Mouse (Mus musculus): ENCODE measurements around the gene Slc22a2. TPM values are rescaled to one million over a fixed set of nuclear protein-coding genes. Genes with fewer than 3 reads are reported as not detected.

The Slc22a2 gene
- polyA plus RNA-seq, 1 experiment from 2014 or later, result not detected

DNA sequence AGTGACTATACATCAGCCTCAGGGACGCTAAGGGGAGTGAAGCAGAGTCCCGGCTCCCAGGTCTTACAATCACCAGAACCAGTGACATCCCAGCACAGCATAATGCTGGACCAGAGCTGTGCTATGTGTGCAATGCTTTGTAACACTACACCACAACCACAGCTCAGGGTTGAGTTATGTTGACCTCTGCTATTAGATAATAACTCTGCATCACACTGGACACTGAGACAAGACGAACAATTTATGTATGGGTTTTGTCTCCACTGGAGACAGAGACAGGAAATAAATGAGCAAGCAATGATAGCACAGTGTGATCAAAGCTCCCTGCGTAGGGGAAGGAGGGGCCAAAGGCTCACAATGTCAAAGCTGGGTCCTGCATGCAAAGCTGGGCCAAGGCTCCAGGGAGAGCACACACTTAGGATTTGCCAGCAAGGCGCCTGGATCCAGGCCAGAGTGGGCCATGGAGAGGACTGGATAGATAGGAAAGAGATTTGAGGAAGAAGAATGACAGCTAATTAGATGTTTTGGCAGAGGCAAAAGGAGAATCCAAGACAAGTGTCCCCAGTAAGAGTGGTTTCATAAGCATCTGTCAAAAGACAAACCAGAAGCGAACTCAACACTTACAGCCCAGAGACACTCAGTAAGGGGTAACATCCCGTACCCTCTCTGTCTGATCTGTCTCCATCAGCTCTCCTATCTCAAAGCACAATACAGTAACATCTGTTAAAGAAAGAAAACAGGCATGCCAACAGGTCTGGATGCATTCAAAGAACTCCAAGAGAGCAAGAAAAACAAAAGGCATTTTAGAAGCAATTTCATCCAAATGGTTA lies 48.1 kb downstream of the Slc22a2 start:
- 39% methylated on average over 7 of the region's 7 CpGs for WGBS (ENCODE audit: insufficient replicate concordance)
- no peaks in the 10 kb centered on the region for H3K36me3 ChIP-seq (replicated peaks)
- H3K4me3 ChIP-seq (replicated peaks), result no peak overlapping the region
- H3K9me3 ChIP-seq (replicated peaks), result no peaks in the 10 kb centered on the region
- peaks cover 8% of the 10 kb centered on the region for H3K27me3 ChIP-seq
- no peak overlapping the region for H3K9ac ChIP-seq
- no peak overlapping the region for H3K27ac ChIP-seq (replicated peaks)
- 0 out of 2 replicates have a peak, but pooled peaks have one; percentile 28 for ATAC-seq (ENCODE audit: insufficient read depth)
- H3K4me2 ChIP-seq, result no peak overlapping the region
- H3K4me1 ChIP-seq (replicated peaks), result no peaks in the 10 kb centered on the region

DNA sequence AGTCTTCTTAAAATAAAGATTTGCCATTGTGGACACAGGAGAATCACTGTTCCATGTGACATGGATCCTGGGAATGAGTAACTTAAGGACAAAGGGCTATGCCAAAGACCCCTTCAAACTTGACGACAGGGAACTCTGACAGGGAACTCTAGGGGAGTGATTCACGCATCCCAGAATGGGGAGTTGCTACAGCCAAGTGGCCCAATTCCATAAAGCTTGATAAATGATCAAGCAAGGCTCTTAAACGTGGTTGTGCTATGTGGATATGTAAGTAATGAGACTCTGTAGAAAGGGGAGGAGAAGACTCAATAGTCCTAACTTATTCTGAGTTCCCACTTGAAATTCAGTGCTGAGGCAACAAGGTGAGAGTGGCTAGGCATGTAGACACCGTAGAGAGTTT lies 50.9 kb downstream of the Slc22a2 start:
- no peak overlapping the region for H3K27ac ChIP-seq (replicated peaks)
- no peak overlapping the region for H3K4me3 ChIP-seq (replicated peaks)
- no peaks in the 10 kb centered on the region for H3K9me3 ChIP-seq (replicated peaks)
- ATAC-seq (ENCODE audit: insufficient read depth), result no peak
- H3K27me3 ChIP-seq, result peaks cover 8% of the 10 kb centered on the region
- H3K4me2 ChIP-seq, result no peak overlapping the region
- 52% methylated on average over 4 of the region's 4 CpGs for WGBS (ENCODE audit: insufficient replicate concordance)
- H3K9ac ChIP-seq, result no peak overlapping the region
- no peaks in the 10 kb centered on the region for H3K36me3 ChIP-seq (replicated peaks)
- no peaks in the 10 kb centered on the region for H3K4me1 ChIP-seq (replicated peaks)

DNA sequence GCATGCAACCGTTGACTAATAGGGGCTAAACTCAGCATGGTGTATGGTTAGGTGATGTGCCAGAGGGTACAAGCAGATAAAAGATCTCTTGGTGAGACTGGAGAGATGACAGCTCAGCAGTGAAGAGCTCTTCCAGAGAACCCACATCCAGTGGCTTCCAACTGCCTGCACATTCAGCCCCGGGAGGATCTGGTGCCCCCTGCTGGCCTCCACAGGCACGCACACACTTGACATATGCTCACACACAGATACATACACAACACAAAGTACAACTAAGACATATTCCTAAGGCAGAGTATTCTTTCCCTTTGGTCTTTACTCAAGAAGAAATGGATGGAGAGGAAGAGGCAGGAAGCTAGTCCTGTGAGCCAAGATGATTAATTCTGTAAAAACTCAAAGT lies 55.7 kb downstream of the Slc22a2 start:
- Histone ChIP-seq H3K9ac (no peak overlapping the region), H3K4me1 (replicated peaks) (no peaks in the 10 kb centered on the region)

DNA sequence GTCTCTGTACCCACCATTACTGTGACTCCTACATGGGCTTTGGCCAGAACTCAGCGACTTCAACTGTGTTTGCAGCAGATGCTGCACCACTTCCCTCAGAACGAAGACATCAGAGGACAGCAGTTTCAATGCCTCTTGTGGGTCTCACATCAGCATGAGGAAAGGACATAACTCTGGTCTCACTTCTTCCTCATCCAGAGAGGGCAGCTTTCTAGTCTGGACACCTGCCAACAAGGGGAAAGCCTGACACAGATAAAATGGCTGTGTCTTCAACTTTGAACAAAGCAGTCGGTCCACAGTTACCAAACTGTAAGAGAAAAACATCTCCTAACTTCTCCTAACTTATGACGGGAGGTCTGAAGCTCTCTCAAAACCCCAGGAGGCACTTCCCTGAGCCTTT lies 57.2 kb downstream of the Slc22a2 start:
- Histone ChIP-seq H3K9ac (no peak overlapping the region), H3K4me1 (replicated peaks) (no peaks in the 10 kb centered on the region), H3K27me3 (no peaks in the 10 kb centered on the region), H3K27ac (replicated peaks) (no peak overlapping the region), H3K4me2 (no peak overlapping the region), H3K4me3 (replicated peaks) (no peak overlapping the region), H3K36me3 (replicated peaks) (no peaks in the 10 kb centered on the region), H3K9me3 (replicated peaks) (no peaks in the 10 kb centered on the region)
- 44% methylated on average over 4 of the region's 4 CpGs for WGBS (ENCODE audit: insufficient replicate concordance)
- no peak for ATAC-seq (ENCODE audit: insufficient read depth)

More for the DNA sequence above, 55.7 kb downstream of the Slc22a2 start:
- no peak overlapping the region for H3K4me2 ChIP-seq
- no peak overlapping the region for H3K27ac ChIP-seq (replicated peaks)
- no peaks in the 10 kb centered on the region for H3K36me3 ChIP-seq (replicated peaks)
- H3K9me3 ChIP-seq (replicated peaks), result no peaks in the 10 kb centered on the region
- no peak overlapping the region for H3K4me3 ChIP-seq (replicated peaks)
- no peaks in the 10 kb centered on the region for H3K27me3 ChIP-seq
- 66% methylated on average over 3 of the region's 3 CpGs for WGBS (ENCODE audit: insufficient replicate concordance)
- ATAC-seq (ENCODE audit: insufficient read depth), result no peak

DNA sequence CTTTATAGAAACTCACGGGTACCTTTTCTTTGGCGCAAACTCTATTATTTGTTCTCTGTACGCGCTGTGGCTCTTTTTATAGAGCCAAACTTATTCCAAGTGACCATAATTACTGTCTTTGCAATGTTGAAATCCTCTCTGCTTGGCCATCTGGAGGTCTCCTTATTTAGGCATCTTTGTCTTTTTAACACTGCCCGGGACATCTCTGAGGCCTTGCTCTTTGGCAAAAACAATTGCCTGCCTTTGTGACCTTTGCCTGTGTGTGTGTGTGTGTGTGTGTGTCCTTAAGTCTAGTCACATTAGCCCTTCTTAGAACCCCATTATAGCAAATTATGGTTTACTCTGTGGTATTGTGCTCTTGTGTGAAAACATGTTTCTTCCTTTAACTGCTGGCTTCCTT lies 61.5 kb downstream of the Slc22a2 start:
- H3K4me3 ChIP-seq (replicated peaks), result no peak overlapping the region
- H3K4me1 ChIP-seq (replicated peaks), result no peaks in the 10 kb centered on the region
- H3K36me3 ChIP-seq (replicated peaks), result no peaks in the 10 kb centered on the region
- no peak overlapping the region for H3K9ac ChIP-seq
- WGBS (ENCODE audit: insufficient replicate concordance), result 81% methylated on average over 5 of the region's 5 CpGs
- no peak for ATAC-seq (ENCODE audit: insufficient read depth)
- no peak overlapping the region for H3K27ac ChIP-seq (replicated peaks)
- no peak overlapping the region for H3K4me2 ChIP-seq
- no peaks in the 10 kb centered on the region for H3K9me3 ChIP-seq (replicated peaks)
- 0 out of 2 replicates have a peak, but pooled peaks cover 4% of the 10 kb centered on the region for H3K27me3 ChIP-seq

DNA sequence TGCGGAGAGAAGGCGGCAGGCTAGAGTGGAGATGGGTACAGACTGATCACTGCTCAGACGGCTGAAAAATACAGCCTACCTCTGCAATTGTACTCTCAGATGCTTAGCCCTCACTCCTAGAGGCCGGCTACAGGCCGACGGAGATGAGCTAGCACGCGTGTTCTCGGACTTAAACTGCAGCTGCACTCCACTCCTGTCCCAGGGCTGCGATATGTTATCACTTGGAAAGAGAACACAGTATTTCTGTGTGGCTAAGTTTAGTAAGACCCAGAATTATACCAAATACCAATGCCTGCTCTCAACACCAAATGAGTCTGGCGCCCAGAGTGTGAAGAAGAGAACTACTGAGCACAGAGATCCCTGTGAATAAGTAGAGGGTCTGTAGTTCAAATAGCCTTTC lies 68.7 kb downstream of the Slc22a2 start:
- WGBS (ENCODE audit: insufficient replicate concordance), result 79% methylated on average over 11 of the region's 11 CpGs
- Histone ChIP-seq H3K4me2 (no peak overlapping the region), H3K4me3 (replicated peaks) (no peak overlapping the region), H3K36me3 (replicated peaks) (no peaks in the 10 kb centered on the region), H3K27me3 (0 out of 2 replicates have a peak, but pooled peaks cover 4% of the 10 kb centered on the region), H3K9ac (no peak overlapping the region), H3K9me3 (replicated peaks) (no peaks in the 10 kb centered on the region), H3K27ac (replicated peaks) (no peak overlapping the region), H3K4me1 (replicated peaks) (no peaks in the 10 kb centered on the region)
- no peak for ATAC-seq (ENCODE audit: insufficient read depth)

DNA sequence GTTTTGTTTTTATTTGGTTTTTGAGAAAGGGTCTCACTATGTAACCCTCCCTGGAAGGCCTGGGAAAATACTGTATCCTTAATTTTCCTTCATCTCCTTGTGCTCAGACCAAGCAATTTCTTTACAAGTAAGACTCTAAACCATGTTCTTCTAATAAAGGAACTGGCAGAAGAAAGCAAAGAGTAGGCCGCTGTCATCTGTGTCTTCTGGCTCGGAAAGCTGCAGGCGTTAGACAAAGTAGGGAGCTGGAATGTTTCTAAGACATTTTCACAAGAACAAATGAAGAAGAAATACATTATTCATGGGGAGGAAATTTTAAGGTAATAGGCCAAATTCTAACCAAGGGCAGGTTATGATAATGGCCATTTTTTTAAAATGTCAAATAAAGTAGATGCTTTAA lies 70.1 kb downstream of the Slc22a2 start:
- no peak overlapping the region for H3K27ac ChIP-seq (replicated peaks)
- no peaks in the 10 kb centered on the region for H3K27me3 ChIP-seq
- no peak overlapping the region for H3K9ac ChIP-seq
- no peak for ATAC-seq (ENCODE audit: insufficient read depth)
- no peak overlapping the region for H3K4me2 ChIP-seq
- no peak overlapping the region for H3K4me3 ChIP-seq (replicated peaks)
- H3K36me3 ChIP-seq (replicated peaks), result no peaks in the 10 kb centered on the region
- no peaks in the 10 kb centered on the region for H3K4me1 ChIP-seq (replicated peaks)
- WGBS (ENCODE audit: insufficient replicate concordance), result 68% methylated on average over 3 of the region's 3 CpGs
- no peaks in the 10 kb centered on the region for H3K9me3 ChIP-seq (replicated peaks)

DNA sequence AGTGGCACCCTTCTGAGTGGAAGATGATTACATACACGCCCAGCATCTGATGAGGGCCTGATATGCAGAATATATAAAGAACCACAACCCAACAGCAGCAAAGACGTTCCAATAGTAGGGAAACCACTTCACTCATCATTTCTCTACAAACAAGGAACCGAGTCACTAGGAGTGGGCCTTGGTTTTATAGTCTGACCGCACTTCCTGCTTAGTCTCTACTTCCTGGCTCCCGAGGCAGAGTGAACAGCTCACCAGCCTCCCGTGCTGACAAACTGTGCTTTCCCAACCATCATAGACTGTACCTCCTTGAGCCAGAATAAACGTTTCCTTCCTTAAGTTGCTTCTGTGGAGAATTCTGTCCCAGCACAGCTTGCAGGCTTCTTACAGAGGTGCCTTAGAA lies 71.9 kb downstream of the Slc22a2 start:
- Histone ChIP-seq H3K27ac (replicated peaks) (no peak overlapping the region), H3K9ac (no peak overlapping the region), H3K27me3 (no peaks in the 10 kb centered on the region), H3K4me2 (no peak overlapping the region), H3K4me1 (replicated peaks) (no peaks in the 10 kb centered on the region), H3K9me3 (replicated peaks) (no peaks in the 10 kb centered on the region), H3K4me3 (replicated peaks) (no peak overlapping the region), H3K36me3 (replicated peaks) (no peaks in the 10 kb centered on the region)
- WGBS (ENCODE audit: insufficient replicate concordance), result 27% methylated on average over 7 of the region's 7 CpGs
- ATAC-seq (ENCODE audit: insufficient read depth), result no peak

DNA sequence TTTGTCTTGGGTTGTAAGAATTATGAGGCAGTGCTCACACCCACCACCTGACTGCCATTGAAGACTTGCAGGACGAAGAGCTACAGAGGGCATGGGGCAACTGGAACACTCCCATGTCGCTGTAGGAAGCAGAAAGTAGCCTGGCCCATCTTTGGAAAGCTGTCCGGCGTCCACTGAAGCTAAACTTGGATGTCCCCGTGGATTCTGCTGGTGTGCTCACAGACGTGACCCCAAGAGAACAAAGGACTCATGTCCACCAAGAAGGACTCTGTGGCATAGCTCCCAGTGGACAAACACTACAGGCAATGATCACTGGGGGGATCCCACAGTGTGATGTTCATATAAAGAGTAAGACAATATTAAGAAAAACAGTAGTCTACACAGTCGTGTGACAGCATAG lies 74.9 kb downstream of the Slc22a2 start:
- WGBS (ENCODE audit: insufficient replicate concordance), result 49% methylated on average over 7 of the region's 7 CpGs
- H3K27me3 ChIP-seq, result peaks cover 17% of the 10 kb centered on the region
- H3K36me3 ChIP-seq (replicated peaks), result no peaks in the 10 kb centered on the region
- H3K4me1 ChIP-seq (replicated peaks), result no peaks in the 10 kb centered on the region
- no peak overlapping the region for H3K9ac ChIP-seq
- H3K9me3 ChIP-seq (replicated peaks), result no peaks in the 10 kb centered on the region
- no peak for ATAC-seq (ENCODE audit: insufficient read depth)
- no peak overlapping the region for H3K4me3 ChIP-seq (replicated peaks)
- no peak overlapping the region for H3K27ac ChIP-seq (replicated peaks)
- H3K4me2 ChIP-seq, result no peak overlapping the region

DNA sequence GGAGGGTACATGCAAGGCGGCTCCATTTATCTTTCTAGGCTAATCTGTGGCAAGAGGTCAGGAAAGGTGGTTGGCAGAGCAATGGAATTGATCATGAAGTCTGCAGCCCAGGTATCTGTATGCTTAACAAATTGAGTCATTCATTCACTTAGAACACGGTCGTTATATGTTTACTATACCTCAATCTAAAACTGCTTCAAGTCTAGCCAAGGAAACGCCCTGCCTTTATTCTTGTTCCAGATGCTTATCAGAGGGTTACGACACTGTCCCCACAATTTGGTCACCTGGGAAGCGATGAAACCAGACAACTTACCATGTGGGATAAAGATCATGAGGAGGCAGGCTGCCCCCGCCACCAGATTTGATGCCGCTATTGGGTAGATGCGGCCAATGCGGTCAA lies 75.3 kb downstream of the Slc22a2 start:
- H3K9ac ChIP-seq, result no peak overlapping the region
- WGBS (ENCODE audit: insufficient replicate concordance), result 69% methylated on average over 10 of the region's 10 CpGs
- ATAC-seq (ENCODE audit: insufficient read depth), result no peak
- H3K4me1 ChIP-seq (replicated peaks), result no peaks in the 10 kb centered on the region
- H3K4me2 ChIP-seq, result no peak overlapping the region
- no peak overlapping the region for H3K27ac ChIP-seq (replicated peaks)
- no peaks in the 10 kb centered on the region for H3K9me3 ChIP-seq (replicated peaks)
- H3K36me3 ChIP-seq (replicated peaks), result no peaks in the 10 kb centered on the region
- no peak overlapping the region for H3K4me3 ChIP-seq (replicated peaks)
- peaks cover 21% of the 10 kb centered on the region for H3K27me3 ChIP-seq

DNA sequence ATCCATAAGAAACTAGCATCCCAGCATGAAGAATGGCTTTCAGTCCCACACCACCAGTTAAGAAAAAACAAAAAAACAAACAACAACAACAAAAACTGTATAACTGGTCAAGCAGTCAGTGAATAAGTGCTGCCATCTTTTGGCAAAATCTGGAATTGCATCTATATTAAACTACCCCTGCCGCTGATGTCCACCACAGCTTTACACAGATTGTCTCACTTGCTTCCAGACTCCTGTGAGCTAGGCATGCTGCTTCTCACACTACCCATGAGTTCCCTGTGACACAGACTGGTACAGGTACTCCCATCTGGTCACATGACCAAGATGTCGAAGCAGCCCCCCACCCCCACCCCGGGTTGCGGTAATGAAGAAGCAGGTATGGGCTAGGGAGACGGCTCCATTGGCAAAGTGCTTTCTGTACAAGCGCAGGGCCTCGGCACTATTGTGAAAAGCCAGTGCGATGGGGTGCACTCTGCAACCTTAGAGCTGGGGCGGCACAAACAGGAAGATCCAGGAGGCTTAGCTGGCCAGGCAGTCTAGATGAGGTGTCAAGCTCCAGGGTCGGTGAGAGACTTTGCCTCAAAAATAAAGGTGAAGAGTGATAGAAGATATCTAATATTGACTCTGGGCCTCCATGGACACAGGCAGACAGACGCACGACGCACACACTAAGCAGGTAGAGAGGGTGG lies 76.8 kb downstream of the Slc22a2 start:
- WGBS (ENCODE audit: insufficient replicate concordance), result 60% methylated on average over 13 of the region's 13 CpGs

More for the DNA sequence above, 76.8 kb downstream of the Slc22a2 start:
- Histone ChIP-seq H3K9ac (no peak overlapping the region), H3K4me2 (no peak overlapping the region), H3K36me3 (replicated peaks) (no peaks in the 10 kb centered on the region), H3K27me3 (peaks cover 21% of the 10 kb centered on the region), H3K4me3 (replicated peaks) (no peak overlapping the region), H3K4me1 (replicated peaks) (no peaks in the 10 kb centered on the region), H3K9me3 (replicated peaks) (no peaks in the 10 kb centered on the region), H3K27ac (replicated peaks) (no peak overlapping the region)
- no peak for ATAC-seq (ENCODE audit: insufficient read depth)
